Mouse (Mus musculus): ENCODE measurements around the gene Rfesd. TPM values are rescaled to one million over a fixed set of nuclear protein-coding genes. Genes with fewer than 3 reads are reported as not detected.

Rfesd gene
- polyA plus RNA-seq, 1 experiment from 2014 or later, result 17.2 TPM

- 0 out of 2 replicates have a peak, but pooled peaks have one; percentile 45 for ATAC-seq (ENCODE audit: low FRiP score, low read depth)
- H3K4me1 ChIP-seq (replicated peaks), result no peaks in the 10 kb centered on the region
- no peak overlapping the region for H3K9ac ChIP-seq
- H3K4me2 ChIP-seq, result no peak overlapping the region
- H3K9me3 ChIP-seq, result no peaks in the 10 kb centered on the region
- WGBS, result 68% methylated on average over 1 of the region's 1 CpGs
- no peaks in the 10 kb centered on the region for H3K27me3 ChIP-seq
- H3K27ac ChIP-seq (replicated peaks), result no peak overlapping the region
- no peak overlapping the region for H3K4me3 ChIP-seq
- no peaks in the 10 kb centered on the region for H3K36me3 ChIP-seq
These were observed 42.9 kb downstream of the Rfesd start for GRCm38 (mm10) chr13:75975629-75976028.

DNA sequence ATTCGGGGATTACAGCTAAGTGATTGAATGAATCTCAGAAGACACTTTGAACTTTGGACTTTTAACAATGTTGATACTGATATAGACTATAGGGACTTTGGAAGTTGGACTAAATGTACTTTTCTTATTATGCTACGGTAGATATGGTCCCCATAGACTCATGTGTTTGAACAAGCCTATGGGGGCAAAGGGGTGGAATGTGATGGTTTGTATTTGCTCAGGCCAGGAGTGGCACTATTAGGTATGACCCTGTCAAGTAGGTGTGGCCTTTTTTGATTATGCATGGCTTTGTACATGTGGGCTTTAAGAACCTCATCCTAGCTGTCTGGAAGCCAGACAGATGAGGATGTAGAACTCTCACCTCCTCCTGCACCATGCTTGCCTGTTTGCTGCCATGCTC, 44.0 kb downstream of the Rfesd start:
- Histone ChIP-seq H3K27me3 (no peaks in the 10 kb centered on the region), H3K4me2 (no peak overlapping the region), H3K9me3 (no peaks in the 10 kb centered on the region), H3K36me3 (no peaks in the 10 kb centered on the region), H3K27ac (replicated peaks) (no peak overlapping the region), H3K4me3 (no peak overlapping the region), H3K9ac (no peak overlapping the region), H3K4me1 (replicated peaks) (no peaks in the 10 kb centered on the region)
- no peak for ATAC-seq (ENCODE audit: low FRiP score, low read depth)
- WGBS, result 90% methylated on average over 2 of the region's 2 CpGs

DNA sequence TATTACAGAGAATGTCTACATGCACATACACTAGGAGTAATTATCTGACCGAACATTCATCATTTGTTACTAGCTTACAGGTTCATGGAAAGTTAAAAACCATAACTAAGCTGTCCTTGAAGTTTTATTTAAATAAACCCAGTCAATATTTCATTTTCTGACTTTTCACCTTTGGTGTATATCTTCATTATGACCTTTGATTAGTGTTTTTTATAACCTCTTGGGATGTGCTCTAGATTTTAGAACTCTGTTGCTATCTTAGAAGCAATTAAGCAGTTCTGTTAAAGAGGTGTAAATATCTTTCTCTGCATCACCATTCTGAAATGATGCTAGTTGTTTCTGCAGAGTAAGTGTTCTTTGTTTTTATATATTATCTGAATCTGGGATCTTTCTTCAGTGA, 51.7 kb downstream of the Rfesd start, which contains the start of gene Spata9:
Gene Spata9, plus strand, starts transcription at position 301 of the 400 bp plus-strand sequence.
- Histone ChIP-seq H3K4me3 (no peak within 1 kb of the TSS), H3K27ac (replicated peaks) (no peak within 1 kb of the TSS), H3K4me1 (replicated peaks) (no peaks in the 10 kb centered on the region), H3K36me3 (no peaks in the 10 kb centered on the region), H3K27me3 (no peaks in the 10 kb centered on the region), H3K9me3 (no peaks in the 10 kb centered on the region), H3K4me2 (no peak within 1 kb of the TSS), H3K9ac (no peak within 1 kb of the TSS)
- ATAC-seq (ENCODE audit: low FRiP score, low read depth), result no peak
- WGBS, result 75% methylated on average over 1 of the region's 1 CpGs

DNA sequence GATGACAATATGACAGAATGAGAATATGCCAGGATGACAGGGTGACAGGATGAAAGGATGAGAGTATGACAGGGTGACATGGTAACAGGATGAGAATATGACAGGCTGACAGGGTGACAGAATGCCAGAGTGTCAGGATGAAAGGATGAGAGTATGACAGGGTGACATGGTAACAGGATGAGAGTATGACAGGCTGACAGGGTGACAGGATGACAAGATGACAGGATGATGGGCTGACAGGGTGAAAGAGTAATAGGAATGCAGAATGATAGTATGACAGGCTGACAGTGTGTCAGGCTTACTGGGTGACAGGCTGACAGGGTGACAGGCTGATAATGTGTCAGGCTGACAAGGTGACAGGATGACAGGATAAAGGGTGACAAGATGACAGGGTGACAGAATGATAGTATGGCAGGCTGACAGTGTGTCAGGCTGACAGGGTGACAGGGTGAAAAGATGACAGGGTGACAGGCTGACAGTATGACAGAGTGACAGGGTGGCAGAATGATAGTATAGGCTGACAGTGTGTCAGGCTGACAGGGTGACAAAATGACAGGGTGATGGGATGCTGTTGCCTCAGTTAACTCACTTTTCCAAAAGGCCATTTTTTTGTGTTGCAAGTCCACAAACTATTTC, 63.0 kb downstream of the Rfesd start:
- no peak overlapping the region for H3K27ac ChIP-seq (replicated peaks)
- H3K4me1 ChIP-seq (replicated peaks), result no peaks in the 10 kb centered on the region
- no peak overlapping the region for H3K4me2 ChIP-seq
- no peak for ATAC-seq (ENCODE audit: low FRiP score, low read depth)
- H3K27me3 ChIP-seq, result no peaks in the 10 kb centered on the region
- H3K9ac ChIP-seq, result no peak overlapping the region
- no peaks in the 10 kb centered on the region for H3K36me3 ChIP-seq
- H3K4me3 ChIP-seq, result no peak overlapping the region
- no peaks in the 10 kb centered on the region for H3K9me3 ChIP-seq

Other genes starting within 250 kb of the Rfesd start
- gene Glrx, start 178.9 kb downstream of the Rfesd start, polyA plus RNA-seq (2015; fragmentation: Nextera tagmentation; extraction: Ambion mirVana), result 63.5 and 68.7 TPM in 2 replicates
- 21.0 and 22.0 TPM in 2 replicates for gene Rhobtb3, start 74.8 kb downstream of the Rfesd start, polyA plus RNA-seq (2015; fragmentation: Nextera tagmentation; extraction: Ambion mirVana)
- gene Spata9, start 51.6 kb downstream of the Rfesd start, polyA plus RNA-seq (2015; fragmentation: Nextera tagmentation; extraction: Ambion mirVana), result 2.2 and 2.6 TPM in 2 replicates
- gene Gpr150, start 38.3 kb upstream of the Rfesd start, polyA plus RNA-seq (2015; fragmentation: Nextera tagmentation; extraction: Ambion mirVana), result 3.3 and 3.4 TPM in 2 replicates
- 3.4 and 4.6 TPM in 2 replicates for gene Arsk, start 79.9 kb upstream of the Rfesd start, polyA plus RNA-seq (2015; fragmentation: Nextera tagmentation; extraction: Ambion mirVana)
- gene Ttc37, start 80.0 kb upstream of the Rfesd start, polyA plus RNA-seq (2015; fragmentation: Nextera tagmentation; extraction: Ambion mirVana), result 8.9 and 9.1 TPM in 2 replicates

Data from hindbrain, embryonic 15.5 days (tissue).